Mouse (Mus musculus) forebrain, postnatal 0 days (tissue): ENCODE measurements at regions not wholly inside any gene's neighbourhood (a gene's known extent, or its start where the extent isn't known, plus 50 kb on each side); places are given as distances from the start of the nearest gene placed in this dataset.
"Not testable (repeated sequence)": the region's sequence is repeated elsewhere in the genome, so short reads cannot be mapped to it uniquely, and the experiment has no call there.

ENCODE experiments used
- ATAC-seq: fragments of 200-750 bp; cut with Nextera tagmentation; 2 replicates; pipeline ENCODE4 v1.8.0; 2017; ENCODE audit warnings: mild to moderate bottlenecking, moderate library complexity
- DNase-seq: peaks from one replicate; pipeline ENCODE4 v3.0.0-alpha.2; 2015
- H3K27ac ChIP-seq: fragments of 300-500 bp; sonication (generic); 2 replicates; pipeline ENCODE4 v1.5.1; 2014; ENCODE audit warnings: low read depth, mild to moderate bottlenecking, antibody characterized with exemption, low read length, moderate library complexity, mixed read lengths
- H3K27me3 ChIP-seq: fragments of 300-500 bp; sonication (generic); 2 replicates; pipeline ENCODE4 v1.6.1; 2014; ENCODE audit warnings: mild to moderate bottlenecking, low read length, mixed read lengths; ENCODE audit not compliant: insufficient read depth
- H3K36me3 ChIP-seq: fragments of 300-500 bp; sonication (generic); 2 replicates; pipeline ENCODE4 v1.6.1; 2014; ENCODE audit warnings: mild to moderate bottlenecking, moderate library complexity; ENCODE audit not compliant: insufficient read depth
- H3K4me1 ChIP-seq: fragments of 300-500 bp; sonication (generic); 2 replicates; pipeline ENCODE4 v1.6.1; 2014; ENCODE audit warnings: antibody characterized with exemption; ENCODE audit not compliant: insufficient read depth
- H3K4me2 ChIP-seq: fragments of 300-500 bp; sonication (generic); 2 replicates; pipeline ENCODE4 v1.6.1; 2014; ENCODE audit warnings: low read depth, mild to moderate bottlenecking, moderate library complexity
- H3K4me3 ChIP-seq: fragments of 300-500 bp; sonication (generic); 2 replicates; pipeline ENCODE4 v1.5.1; 2014; ENCODE audit warnings: low read depth, low read length, mixed read lengths
- H3K9ac ChIP-seq: fragments of 300-500 bp; sonication (generic); 2 replicates; pipeline ENCODE4 v1.6.1; 2014; ENCODE audit warnings: mild to moderate bottlenecking
- H3K9me3 ChIP-seq: fragments of 300-500 bp; sonication (generic); 2 replicates; pipeline ENCODE4 v1.6.1; 2016; ENCODE audit warnings: low read length
- CTCF ChIP-seq: sonication (generic); IDR thresholded peaks from 2 replicates; pipeline ENCODE4 v1.5.1; 2016; ENCODE audit warnings: antibody characterized with exemption, control low read depth, low read depth
- WGBS: fragments of 180-500 bp; shearing (Covaris S2); extraction: QIAGEN DNeasy Blood & Tissue Kit; methylation state at CpG from one replicate; pipeline ENCODE4 v1.1.7; 2014; 5-methylcytosine and 5-hydroxymethylcytosine counted together

GRCm38 (mm10) chr10:14978093-14978755 is 260.2 kb upstream of the Gje1 start:
- Histone ChIP-seq H3K27ac (no peak overlapping the region), H3K9me3 (no peaks in the 10 kb centered on the region), H3K36me3 (no peaks in the 10 kb centered on the region), H3K4me1 (no peaks in the 10 kb centered on the region), H3K9ac (no peak overlapping the region), H3K4me2 (no peak overlapping the region), H3K4me3 (no peak overlapping the region), H3K27me3 (no peaks in the 10 kb centered on the region)
- no peak for DNase-seq
- no peak for TF ChIP-seq CTCF
- WGBS = 56% methylated on average over 4 of the region's 4 CpGs
- ATAC-seq = no peak

GRCm38 (mm10) chr10:14977268-14978000 is 259.4 kb upstream of the Gje1 start:
- Histone ChIP-seq H3K4me3 (no peak overlapping the region), H3K4me1 (no peaks in the 10 kb centered on the region), H3K27ac (no peak overlapping the region), H3K36me3 (no peaks in the 10 kb centered on the region), H3K9me3 (no peaks in the 10 kb centered on the region), H3K27me3 (no peaks in the 10 kb centered on the region), H3K4me2 (no peak overlapping the region), H3K9ac (no peak overlapping the region)
- TF ChIP-seq CTCF = no peak
- 34% methylated on average over 2 of the region's 2 CpGs for WGBS
- no peak for DNase-seq
- no peak for ATAC-seq

DNA sequence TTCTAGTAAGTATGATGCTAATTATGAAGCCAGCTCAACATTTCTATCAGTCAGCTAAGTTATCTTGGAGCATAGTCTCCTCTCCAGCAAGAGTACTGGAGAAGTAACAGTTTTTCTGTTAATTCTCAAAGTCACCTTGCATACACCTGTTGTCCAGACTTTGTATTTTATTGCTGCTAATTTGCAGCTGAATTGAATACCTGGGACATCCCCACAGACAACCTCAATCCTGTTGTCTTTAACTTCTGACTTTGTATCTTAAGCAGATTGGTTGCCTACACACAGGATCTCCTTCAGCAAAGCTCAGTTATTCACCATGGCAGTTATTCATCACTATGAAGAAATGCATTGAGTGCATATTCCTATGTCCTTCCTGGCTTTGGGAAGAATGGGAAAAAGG is 251.7 kb upstream of the Gje1 start:
- Histone ChIP-seq H3K4me1 (no peaks in the 10 kb centered on the region), H3K27me3 (no peaks in the 10 kb centered on the region), H3K27ac (no peak overlapping the region), H3K4me2 (no peak overlapping the region), H3K9me3 (no peaks in the 10 kb centered on the region), H3K9ac (no peak overlapping the region), H3K36me3 (no peaks in the 10 kb centered on the region), H3K4me3 (no peak overlapping the region)
- no peak for ATAC-seq
- no peak for TF ChIP-seq CTCF
- no peak for DNase-seq

DNA sequence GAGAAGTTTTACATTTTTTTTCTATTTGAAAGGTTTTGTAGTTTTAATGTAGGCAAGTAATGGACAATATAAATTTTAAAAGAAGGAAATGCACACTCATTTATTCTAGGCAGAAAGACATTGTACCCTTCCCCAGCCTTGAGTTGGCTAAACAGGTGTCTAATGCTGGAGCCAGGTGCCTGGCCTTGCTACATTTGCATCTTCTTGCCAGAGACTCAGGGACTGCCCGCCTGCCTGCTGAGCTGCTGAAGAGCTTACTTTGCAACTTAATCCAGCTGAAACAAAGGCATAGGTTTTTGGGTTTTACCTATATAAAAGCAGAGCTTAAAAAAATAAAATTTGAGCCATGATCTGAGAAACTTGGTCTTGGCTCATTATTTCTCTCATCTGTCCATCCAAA is 249.6 kb upstream of the Gje1 start:
- DNase-seq (no peak), ATAC-seq (no peak)
- TF ChIP-seq CTCF = no peak
- H3K4me3 ChIP-seq = no peak overlapping the region
- WGBS = 42% methylated on average over 1 of the region's 1 CpGs
- H3K9me3 ChIP-seq = no peaks in the 10 kb centered on the region
- no peak overlapping the region for H3K27ac ChIP-seq
- no peak overlapping the region for H3K4me2 ChIP-seq
- no peaks in the 10 kb centered on the region for H3K27me3 ChIP-seq
- no peak overlapping the region for H3K9ac ChIP-seq
- no peaks in the 10 kb centered on the region for H3K36me3 ChIP-seq
- H3K4me1 ChIP-seq = no peaks in the 10 kb centered on the region

DNA sequence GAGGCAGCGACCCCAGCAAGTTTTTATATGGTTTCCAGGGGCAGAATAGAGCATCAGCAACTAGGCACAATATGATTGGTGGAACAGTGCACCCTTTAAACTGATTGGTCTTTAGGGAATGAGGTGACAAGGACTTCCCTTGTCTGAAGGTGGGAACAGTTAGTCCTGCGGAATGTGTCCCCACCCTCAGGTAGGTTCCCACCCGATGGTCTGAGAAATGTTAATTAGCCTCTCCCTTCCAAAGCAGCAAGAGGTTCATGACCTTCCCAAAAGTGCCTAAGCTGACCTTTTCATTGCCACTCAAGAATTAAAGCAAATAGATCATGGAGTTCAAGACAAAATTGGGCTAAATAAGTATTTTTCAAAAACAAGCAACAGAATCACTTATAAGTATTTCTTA is 248.8 kb upstream of the Gje1 start:
- not testable (repeated sequence) for H3K4me1 ChIP-seq, H3K27me3 ChIP-seq, H3K27ac ChIP-seq, H3K36me3 ChIP-seq, DNase-seq, ATAC-seq, H3K4me3 ChIP-seq, H3K9ac ChIP-seq, H3K9me3 ChIP-seq, H3K4me2 ChIP-seq
- 79% methylated on average over 3 of the region's 3 CpGs for WGBS

DNA sequence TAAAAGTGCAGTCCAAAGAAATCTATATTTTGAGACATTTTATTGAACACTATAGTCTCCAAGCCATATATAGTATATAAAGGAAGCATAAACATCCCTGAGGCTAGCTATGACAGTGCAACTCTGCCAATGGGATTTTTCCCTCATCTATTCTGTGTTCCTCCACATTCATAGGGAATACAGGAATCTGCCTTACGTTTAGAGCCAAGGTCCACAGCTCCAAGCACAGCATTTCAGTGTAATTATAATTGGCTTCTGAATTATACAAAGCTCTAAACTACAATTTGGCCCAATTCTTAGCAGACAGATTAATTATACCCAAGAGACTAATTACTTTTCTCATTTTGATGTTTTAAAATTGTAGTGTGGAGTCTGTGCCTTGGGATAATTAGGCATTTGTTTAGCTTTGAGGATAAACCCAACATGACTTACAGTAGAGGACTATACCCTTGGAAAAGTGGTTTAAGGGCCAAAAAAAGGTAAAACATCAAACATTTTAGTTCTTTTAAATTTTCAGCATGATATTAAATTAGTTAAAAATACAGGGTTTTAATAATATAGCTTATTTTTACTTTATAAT is 235.0 kb upstream of the Gje1 start:
- H3K4me2 ChIP-seq = no peak overlapping the region
- no peaks in the 10 kb centered on the region for H3K36me3 ChIP-seq
- H3K4me1 ChIP-seq = no peaks in the 10 kb centered on the region
- ATAC-seq (peak; percentile 90), DNase-seq (peak; percentile 47)
- TF ChIP-seq CTCF = no peak
- no peak overlapping the region for H3K9ac ChIP-seq
- no peaks in the 10 kb centered on the region for H3K27me3 ChIP-seq
- no peak overlapping the region for H3K27ac ChIP-seq
- no peak overlapping the region for H3K4me3 ChIP-seq
- 16% methylated on average over 1 of the region's 1 CpGs for WGBS
- no peaks in the 10 kb centered on the region for H3K9me3 ChIP-seq

- H3K4me2 ChIP-seq = no peak overlapping the region
- no peaks in the 10 kb centered on the region for H3K36me3 ChIP-seq
- H3K4me1 ChIP-seq = no peaks in the 10 kb centered on the region
- DNase-seq (no peak), ATAC-seq (no peak)
- H3K9ac ChIP-seq = no peak overlapping the region
- H3K9me3 ChIP-seq = no peaks in the 10 kb centered on the region
- H3K27me3 ChIP-seq = no peaks in the 10 kb centered on the region
- WGBS = 83% methylated on average over 2 of the region's 2 CpGs
- no peak for TF ChIP-seq CTCF
- H3K27ac ChIP-seq = no peak overlapping the region
- no peak overlapping the region for H3K4me3 ChIP-seq
Measured at GRCm38 (mm10) chr10:14941875-14942274, 223.9 kb upstream of the Gje1 start.
